Mouse (Mus musculus) liver, adult 2 months (tissue): ENCODE results near the gene Pitx3.

Experiments used
- CTCF ChIP-seq: fragments of 200-500 bp; IDR thresholded peaks from 2 replicates; pipeline ENCODE4 v1.5.1; 2011; ENCODE audit warnings: low read depth, low read length, control low read depth
- POLR2A ChIP-seq: fragments of 200-500 bp; IDR thresholded peaks from 2 replicates; pipeline ENCODE4 v1.6.1; 2011; ENCODE audit warnings: low read length, control low read depth; ENCODE audit not compliant: insufficient read depth; ENCODE audit errors: extremely low read depth

GRCm38 (mm10) chr19:46177046-46177445 is 28.9 kb upstream of the Pitx3 start:
- TF ChIP-seq CTCF, result no peak
- no peak for TF ChIP-seq POLR2A
